Mouse (Mus musculus) NIH3T3 (cell line): ENCODE results near the gene Mdh1b.

ENCODE experiments used
- DNase-seq: peaks from one replicate; pipeline ENCODE4 v3.0.0-alpha.2; 2012; ENCODE audit warnings: low read depth

The Mdh1b gene

DNA sequence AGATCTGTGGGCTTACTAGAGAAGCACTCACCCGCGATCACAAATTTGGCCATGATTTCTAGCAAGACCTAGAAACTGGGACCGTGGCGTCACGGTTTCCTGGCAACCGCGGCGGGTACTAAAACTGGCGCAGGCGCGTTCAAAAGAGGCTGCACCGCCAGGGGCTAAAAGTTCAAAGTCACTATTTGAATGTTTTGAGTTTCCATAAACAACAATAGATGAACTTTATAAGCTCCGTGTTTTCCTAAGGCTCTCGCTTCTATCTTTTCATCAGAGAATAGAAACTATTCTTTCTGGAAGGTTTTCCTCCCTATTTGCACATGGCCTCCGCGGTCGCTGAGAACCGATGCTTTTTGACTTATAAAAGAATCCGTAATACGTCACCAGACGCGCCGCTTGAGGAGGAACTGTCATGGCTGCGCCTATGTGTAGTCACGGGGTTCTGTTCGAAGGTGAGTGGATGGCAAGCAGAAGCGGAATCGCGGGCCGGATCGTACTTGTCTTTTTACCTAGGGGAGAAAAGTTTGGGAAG, at the start of gene Mdh1b, which contains the start of gene Fastkd2:
Mdh1b (minus strand) TSS at position 79 of the 532 bp plus-strand sequence.
Fastkd2 (plus strand) TSS at position 375 of the 532 bp plus-strand sequence.
- DNase-seq, result peak; percentile 97

DNA sequence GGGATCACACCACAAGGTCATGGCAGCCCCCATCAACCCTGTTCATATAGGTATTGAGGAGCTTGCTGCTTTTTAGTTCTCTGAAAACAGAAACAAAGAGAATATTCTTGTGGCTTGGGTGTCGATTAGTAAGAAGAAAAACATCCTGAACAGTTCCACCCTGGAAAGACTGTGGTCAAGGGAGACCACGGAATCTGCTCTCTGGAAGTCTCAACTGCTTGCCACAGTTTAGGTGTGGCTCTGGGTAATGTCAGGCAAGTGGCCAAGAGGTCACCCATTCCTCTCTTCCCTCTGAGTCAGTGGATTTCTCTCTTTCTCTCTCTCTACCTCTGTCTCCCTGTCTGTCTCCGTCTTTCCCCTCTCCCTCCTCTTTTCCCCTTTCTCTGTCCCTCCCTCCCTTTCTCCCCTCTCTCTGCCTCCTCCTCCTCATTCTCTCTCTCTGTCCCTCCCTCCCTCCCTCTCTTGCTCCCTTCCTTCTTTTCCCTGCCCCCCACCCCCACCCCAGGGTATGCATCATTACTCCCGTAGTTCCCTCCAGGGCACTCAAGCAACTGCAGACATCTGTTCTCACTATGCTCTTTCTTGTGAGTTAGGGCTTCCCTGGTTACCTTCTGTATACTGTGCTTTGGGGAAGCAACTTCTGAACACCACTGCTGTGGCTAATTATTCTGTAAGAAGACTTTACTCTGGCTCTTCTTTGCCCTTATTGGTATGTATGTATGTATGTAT, 46.9 kb upstream of the Mdh1b start:
- peak; percentile 90 for DNase-seq

DNA sequence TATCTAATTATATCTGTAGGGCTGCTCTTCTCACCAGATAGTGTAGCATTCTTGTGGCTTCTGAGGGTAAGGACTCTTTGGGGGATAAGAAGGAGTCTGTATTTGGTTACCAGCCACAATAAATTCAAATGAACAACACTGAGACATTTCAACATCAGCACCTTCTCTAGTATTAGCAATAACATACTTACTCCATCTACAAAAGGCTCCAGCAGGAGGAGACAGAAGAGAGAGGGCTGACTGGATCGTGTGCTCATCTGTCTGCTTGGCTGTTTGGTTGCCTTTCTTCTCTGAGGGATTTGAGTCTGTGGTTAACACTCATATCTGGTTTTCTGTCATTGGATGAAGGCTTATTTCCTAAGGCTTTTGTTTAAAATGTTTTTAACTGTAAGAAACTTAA, 46.3 kb upstream of the Mdh1b start:
- peak; percentile 78 for DNase-seq

DNA sequence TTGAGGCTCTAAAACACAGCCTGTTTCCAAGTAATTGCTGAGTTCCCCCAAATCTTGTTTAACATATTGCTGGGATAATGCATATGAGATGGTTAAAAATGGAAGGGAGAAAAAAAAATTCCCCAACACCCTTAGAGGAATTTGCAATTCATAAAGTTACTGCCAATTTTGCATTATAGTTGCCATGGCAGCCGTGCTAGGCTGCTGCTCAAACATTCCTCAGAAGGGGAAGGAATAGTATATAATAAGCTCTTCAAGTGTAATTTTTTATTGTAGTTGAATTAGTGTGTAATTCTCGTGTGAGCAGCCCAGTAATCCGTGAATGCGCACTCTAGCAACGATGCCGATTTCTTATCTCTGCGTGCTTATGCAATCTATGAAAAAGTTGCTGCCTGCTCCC, 40.2 kb upstream of the Mdh1b start:
- peak; percentile 62 for DNase-seq

DNA sequence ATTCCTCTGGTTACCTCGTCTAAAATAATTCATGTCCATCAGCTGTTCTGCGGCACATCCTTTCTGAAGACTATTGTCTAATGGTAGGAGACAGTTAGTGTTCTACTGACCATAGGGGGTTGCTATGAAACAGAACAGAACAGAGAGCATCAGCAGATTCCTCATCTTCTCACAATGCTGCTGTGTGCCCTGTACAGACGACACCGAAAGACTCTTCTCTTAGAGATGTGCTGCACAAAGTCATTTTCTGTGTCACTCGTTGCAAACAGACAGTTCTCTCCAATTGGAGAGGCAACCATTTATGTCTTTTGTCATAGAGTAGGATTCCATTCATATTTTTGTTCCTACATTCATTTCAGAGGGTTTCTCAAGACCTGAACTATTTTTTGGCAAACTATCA, 39.0 kb upstream of the Mdh1b start, which contains the start of gene 4933402D24Rik:
4933402D24Rik (minus strand) TSS at position 101 of the 400 bp plus-strand sequence.
- no peak for DNase-seq

DNA sequence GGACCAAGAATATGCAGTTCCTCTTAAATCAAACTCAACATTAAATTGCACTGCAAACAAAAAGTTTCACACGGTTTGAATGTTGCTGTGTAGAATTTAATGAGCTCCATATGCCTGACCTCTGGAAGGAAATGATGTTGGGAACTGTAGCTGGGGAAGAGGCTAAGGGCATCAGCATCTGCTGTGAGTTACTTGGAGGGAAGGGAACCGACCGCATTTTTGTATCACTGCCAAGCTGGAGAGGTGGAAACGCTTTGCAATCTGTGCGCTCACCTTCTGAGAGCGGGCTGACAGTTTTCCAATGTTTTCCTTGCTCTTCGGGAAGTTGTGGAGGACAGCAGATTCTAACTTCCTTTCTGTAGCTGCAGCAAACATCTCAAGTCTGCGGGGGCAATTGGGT, 38.0 kb upstream of the Mdh1b start:
- peak; percentile 86 for DNase-seq

DNA sequence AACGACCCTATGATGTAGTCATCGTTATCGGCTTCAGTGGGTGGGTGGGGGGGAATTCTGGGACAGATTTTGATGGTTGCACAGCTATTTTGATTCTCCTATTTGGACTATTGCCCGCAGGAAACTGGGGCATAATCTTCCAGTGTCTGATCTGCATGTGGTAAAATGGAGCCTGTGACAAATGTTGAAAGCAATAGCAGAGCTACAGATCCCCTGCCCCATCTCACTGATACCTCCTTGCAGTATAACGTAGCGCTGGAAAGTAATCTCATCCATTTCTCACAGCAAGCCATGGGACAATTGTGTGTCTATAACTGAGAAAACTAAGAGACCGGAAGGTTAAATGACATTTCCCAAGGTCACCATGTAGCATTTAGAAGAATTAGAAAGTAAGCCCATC, 34.3 kb upstream of the Mdh1b start:
- DNase-seq, result no peak

DNA sequence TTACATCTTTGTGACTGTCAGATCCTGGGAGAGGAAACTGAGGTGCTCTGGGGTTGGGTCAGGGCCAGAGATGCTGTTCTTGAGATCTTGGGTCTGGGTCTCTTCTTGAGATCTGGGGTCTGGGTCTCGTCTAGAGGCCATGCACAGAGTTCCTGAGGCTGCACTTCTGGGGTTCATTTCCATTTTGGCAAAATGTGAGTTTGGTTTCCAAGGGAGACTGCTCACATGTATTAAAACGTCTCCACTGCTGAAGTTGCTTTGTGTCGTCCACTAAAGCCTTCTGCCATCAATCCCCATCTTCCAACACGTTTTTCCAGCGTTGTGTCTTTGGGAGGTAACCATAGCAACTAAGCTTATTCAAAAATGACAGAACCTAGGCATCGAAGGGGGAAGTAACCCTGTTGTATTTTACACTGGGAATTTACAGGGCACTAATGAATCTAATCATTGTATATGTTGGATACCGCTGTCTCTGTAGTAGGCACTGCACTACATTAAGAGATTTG, 33.8 kb upstream of the Mdh1b start:
- no peak for DNase-seq

DNA sequence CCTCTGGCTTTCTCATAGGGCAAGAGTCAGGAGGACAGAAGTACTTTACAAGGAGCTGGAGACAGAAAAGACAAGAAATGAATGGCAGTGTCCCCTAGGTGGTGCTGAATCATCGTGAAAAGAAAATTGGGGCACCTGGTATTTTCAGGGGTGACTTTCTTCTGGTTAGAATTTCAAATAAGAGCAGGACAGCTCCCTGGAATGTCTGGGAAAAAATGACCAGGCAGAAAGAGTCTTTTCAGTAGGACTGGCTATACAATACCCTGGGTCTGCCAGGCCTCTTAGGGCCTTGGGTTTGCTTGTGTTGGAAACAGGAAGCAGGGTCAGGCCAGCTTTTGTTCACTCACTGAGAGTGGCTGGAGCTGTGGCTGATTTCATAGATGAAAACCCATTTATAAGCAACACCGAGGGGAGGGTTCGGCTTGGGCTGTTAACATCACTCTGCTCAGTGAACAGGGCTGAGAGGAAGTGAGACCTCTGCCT, 33.1 kb upstream of the Mdh1b start:
- peak; percentile 74 for DNase-seq

DNA sequence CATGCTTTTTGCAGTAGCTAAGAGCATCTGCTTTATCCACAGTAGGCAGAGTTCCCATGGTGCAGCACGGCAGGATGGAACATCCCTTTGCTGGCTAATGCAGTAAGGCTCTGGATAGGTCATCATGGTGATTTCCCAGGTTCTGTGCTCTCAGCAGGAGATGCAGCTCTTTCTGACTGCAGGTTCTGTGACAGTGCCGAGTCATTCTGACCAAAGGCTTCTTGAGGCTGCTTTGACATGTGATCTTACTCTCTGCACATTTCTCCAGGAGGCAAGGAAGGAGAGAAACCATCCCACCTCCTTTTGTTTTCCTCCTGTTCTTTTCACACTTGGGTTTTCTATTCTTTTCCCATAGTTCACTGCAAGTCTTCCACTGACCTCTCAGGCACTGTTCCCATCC, 25.9 kb upstream of the Mdh1b start:
- DNase-seq, result no peak

DNA sequence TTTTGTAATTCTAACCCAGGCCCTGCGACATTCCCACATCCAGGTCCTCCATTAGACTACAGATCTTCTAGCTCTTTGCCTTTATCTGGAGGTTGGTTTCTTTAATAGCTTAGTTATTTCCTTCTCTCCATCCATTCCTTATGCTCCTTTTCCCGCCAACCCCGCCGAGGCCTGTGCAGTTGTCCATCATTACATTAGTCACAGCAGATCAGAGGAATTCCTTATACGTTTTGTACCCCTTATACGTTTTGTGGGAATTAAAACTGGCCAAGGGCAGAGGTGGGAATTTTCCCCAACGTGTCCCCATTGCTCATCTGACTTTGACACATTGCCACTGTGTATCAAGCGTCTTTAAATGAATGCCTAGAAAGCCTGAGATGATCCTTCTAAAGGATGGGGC, 322 bp downstream of the Mdh1b start:
- no peak for DNase-seq

DNA sequence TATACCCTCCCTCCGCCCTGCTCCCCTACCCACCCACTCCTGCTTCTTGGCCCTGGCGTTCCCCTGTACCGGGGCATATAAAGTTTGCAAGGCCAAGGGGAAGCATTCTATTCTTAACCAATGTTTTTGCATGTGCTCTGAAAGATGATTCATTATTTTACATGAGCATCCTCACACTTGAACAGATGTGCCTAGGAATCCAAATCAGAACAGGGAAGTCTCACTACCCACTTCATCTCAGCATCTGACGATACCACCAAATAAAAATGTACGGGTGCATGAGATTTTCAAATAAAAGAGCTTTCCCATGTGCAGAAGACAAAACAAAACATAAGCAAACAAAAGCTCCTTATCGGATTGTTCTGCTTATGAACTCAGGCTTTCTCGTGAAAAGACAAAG, 10.0 kb downstream of the Mdh1b start:
- no peak for DNase-seq

DNA sequence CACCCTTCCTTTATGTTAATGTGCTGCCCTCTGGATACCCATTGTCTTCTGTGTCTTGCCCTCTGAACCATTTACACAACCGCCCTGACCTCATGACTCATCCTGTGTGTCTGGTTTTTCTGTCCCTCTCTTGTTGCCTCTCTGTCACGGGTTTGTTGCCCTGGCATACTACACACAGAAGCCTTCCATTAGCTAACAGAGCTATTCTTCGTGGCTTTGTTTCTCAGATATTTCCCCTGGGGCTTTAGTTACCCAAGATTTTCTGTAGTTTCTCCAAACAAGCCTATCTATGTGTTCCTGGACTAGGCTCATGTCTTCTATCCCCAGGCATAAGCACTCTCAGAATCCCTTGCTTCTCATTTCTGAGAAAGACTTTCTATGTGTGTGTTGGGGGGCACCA, 21.2 kb downstream of the Mdh1b start:
- no peak for DNase-seq

DNA sequence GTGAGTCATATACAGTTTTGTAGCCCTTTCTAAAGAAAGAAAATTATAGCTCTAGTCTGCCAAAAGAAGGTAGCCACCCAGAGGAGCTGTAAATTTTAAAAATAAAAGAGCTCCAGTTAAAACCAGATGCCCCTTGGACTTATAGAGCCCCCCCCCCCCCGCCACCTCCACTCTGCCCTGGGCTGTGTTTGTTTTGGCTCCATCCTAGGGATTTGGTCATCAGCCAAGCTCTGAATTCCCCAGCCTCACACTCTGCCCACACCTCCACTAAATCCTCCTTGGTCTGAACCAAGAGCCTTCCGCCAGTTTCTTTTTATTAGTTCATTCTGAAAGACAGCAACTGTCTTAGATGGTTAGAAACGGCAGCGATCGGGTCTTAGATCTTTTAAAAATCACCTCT, 24.4 kb downstream of the Mdh1b start:
- peak; percentile 62 for DNase-seq

DNA sequence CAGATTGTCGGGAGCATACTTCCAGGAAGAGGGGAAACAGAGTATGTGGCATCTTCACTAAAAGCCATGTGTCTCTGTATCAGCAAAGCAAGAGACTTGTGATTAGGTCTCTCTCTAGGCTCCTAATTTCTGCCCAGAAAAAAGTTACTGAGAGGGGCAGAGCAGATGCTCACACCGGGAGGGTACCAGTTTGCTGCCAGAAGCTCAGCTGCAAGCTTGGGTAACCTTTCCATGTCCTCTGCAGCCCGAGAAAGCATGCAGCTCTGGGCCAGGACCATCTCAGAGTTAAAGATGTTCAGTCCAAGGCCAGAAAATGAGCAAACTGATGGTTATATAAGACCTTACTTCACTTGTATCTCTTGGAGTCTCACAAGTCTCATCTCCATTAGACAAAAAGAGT, 33.3 kb downstream of the Mdh1b start:
- no peak for DNase-seq

DNA sequence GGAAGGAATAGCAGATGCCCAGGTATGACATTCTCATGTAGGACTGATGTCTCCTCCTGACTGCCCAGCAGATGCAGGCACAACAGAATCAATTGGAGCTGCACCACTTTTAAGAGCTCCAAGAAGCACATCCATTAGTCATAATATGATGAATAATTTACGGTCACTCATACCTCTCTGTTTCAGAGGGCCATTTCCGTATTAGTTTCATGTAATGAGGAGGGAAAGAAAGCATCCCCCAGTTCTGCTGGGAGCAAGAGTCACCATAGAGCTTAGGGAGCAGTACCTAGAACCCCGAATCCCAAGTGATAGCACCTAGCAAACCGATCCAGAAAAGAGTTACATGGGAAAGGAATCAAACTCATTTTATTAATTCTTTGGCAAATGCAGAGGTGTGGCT, 43.3 kb downstream of the Mdh1b start, which contains the start of gene Dytn:
Dytn (minus strand) TSS at position 101 of the 400 bp plus-strand sequence.
- no peak for DNase-seq

DNA sequence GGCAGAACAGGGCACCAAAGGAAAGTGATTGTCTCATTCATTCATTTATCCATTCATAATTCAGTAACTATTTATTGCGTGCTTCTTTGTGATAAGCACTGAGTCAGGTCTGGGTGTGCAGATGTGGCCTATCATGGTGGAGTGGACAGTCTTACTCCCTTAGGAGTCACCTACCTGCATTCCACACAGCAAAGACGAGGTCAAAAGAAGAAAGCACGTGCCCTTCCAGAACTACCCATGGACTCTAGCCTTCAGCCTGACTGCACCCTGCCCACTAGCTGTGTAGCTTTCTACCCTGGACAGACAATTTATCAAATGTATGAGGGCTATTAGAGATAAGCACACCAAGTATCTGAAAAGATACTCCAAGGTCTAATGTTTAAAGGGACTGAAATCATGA, 54.1 kb downstream of the Mdh1b start:
- no peak for DNase-seq

DNA sequence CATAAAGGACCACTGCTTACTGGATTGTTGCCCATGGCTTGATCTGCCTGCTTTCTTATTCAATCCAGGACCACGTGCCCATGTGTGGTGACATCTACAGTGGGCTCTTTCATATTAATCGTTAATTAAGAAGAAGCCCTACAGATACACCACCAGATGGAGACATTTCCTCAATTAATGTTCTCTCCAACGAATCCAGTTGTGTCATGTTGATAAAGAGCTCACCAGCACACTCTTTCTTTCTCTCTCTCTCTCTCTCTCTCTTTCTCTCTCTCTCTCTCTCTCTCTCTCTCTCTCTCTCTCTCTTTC, 61.3 kb downstream of the Mdh1b start:
- DNase-seq, result peak; percentile 78

DNA sequence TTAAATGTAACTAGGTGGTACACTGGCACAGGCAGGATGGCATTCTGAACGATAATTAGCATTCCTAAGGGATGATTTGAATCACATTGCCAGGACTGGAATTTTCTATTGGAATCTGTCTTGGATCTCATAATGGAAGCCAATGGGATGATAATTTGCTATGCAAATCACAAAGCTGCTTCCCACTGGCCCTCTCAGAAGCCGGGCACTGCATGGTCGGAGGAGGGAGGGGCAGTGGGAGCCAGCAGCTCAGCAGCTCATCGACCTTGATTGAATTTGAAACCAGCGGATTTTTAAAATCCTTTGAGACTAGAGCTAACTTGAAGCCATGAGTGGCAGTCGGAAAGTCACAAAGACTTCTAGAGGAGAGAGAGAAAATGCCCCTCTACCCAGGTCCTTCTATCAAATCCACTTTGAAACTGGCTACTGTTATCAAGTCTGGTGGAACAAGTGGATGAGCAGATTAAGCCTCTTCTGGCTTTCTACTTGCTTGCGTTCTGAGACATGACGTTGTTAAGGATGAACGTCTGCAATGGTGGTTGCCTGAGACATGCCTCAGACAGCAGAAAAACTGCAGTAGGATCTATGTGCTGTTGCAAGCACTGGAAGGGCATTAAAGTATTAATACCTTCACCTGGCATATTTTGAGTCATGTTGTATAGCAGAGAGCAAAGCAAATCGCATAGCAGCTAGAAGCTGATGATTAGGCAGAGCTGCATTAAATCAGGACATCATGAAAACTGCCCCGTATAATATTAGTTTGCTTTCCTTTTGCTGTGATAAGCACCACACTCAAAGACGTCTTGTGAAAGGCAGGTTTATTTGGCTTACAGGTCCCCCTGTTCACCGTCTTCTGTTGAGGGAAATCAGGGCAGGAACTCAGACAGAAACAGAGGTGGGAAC, 61.9 kb downstream of the Mdh1b start:
- DNase-seq, result no peak

DNA sequence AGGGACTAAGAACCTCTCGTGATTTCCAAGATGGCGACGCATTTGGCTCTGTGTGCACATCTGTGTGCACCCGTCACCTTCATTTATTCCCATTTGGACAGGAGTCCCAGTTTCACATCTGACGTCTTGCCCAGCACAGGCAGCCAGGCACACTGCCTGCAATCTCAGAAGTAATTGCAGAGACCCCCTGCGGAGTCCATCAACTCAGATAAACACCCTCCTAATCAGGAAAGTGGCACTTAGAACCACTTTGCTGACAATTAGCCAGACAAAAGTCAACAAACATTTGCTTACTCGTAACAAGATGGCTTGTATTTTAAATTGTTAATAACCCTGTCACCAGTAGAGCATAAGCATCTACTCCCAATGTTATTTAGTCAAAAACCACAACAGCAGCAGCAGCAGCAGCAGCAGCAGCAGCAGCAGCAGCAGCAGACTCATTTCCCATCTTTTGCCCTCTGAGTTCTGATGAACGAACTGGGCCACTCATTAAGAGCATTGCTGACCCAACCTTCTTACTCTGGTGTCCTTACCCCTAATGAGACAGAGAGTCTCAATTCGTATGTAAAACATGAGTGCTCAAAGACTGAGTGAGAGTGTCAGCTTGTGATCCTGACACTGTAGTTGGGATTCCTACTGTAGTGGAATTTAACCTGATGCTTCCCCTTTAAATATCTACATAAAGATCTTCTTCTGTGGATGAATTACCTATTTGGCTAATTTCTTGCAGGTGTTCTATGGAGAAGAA, 62.7 kb downstream of the Mdh1b start:
- no peak for DNase-seq

DNA sequence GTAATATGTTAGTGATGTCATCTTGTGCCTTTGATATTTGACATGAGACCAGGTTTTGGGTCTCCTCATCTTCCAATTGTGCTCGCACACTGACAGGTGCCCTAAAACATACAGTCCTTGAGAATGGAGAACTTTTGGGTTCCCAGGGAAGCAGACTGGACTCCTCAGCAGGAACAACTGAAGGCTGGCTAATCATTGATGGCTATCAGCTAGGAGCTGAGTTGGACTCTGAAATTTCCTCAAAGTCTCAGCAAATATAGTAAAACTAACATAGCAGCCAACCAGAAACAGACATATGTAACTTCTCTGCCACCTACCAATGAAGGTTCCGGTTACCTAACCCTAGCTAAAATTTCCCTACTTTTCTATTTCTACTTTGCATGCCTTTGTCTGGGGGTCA, 64.0 kb downstream of the Mdh1b start:
- DNase-seq, result no peak

DNA sequence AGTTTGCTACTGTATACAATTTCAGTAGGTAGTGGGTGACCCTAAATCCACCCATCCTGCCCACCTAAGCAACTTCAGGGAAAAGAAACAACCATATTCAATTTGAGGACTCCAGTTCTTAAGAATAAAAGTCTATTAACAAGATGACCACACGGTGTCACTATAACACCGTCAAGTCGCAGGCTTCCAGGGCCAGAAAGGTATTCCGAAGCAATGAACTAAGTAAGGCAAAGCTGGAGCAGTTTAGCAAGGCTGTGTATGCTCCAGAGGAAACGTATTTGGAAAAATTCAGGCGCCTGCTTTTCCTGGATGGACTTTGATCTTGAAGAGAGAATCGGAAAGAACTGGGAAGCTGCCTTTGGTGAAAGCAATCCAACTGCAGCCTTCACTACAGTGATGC, 70.5 kb downstream of the Mdh1b start:
- DNase-seq, result peak; percentile 92
